Mouse (Mus musculus) G1E (cell line): Measurements from ENCODE around the gene Ssbp3.

Experiments
- CTCF ChIP-seq: IDR thresholded peaks from 2 replicates; pipeline ENCODE4 v1.5.1; 2012; ENCODE audit warnings: low read depth, low read length, inconsistent platforms, mixed read lengths
- TAL1 ChIP-seq: conservative IDR thresholded peaks from 2 replicates; pipeline ENCODE4 v1.6.1; 2012; ENCODE audit warnings: low read depth, low read length, inconsistent platforms, mixed read lengths

DNA sequence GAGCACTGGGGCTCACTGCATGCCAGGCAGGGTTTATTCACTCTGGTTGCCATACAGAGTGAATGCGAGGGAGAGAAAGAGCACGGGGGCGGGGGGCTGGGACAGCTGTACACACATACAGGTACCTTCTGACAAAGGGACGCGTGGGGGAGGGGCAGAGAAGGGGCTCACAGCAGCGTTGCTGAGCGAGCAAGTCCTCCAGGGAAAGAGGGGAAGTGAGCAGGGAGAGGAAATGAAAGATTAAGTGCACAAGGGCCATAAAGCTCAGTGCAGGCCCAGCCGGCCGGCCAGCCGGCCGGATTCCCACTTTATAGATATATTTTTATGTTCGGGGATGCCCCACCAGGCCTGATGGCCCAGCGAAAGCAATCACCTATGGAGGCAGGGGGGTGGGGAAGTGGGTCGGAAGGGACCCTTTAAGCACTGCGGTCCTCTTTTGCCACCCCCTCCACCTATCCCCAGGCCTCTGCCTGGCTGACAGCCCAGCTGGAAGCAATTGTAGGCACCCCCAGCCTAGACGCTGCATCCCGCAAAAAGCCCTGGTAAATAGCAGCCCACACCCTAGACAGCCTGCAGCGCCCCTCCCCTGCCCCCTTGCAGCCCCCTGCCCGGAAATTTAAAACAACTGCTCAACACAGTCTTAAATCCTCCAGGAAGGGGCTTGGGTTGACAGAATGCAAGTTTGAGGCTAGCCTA is 44.9 kb upstream of the Ssbp3 start:
- TF ChIP-seq CTCF: no peak
- TF ChIP-seq TAL1: no peak
